24 mouse cellular contexts compared by ENCODE assay signal in genomic region chr13:114466269-114466919, GRCm38 (mm10). TPM values are rescaled to one million over a fixed set of nuclear protein-coding genes. Genes with fewer than 3 reads are reported as not detected.
DNase-seq lines count a peak whose midpoint lies in the region; ATAC-seq and TF ChIP-seq lines count a peak whose summit lies in the region.
"Had no signal": no experiment of that assay in that cellular context is flagged by ENCODE, and none has a peak within 500 bp of the region (broad histone marks: within the 10 kb centered on the region; RNA-seq: fewer than 3 reads in every experiment).

No protein-coding gene starts in this region.

- peak overlapping the region; percentile 46 for H3K27ac ChIP-seq in liver, postnatal 0 days (ENCODE audit: low read depth)
- H3K27ac ChIP-seq in liver, embryonic 11.5 days (ENCODE audit: low read depth, low read length), result no peak overlapping the region
- H3K27ac ChIP-seq: embryonic facial prominence, embryonic 10.5 days; embryonic facial prominence, embryonic 12.5 days; forebrain, embryonic 13.5 days; forebrain, embryonic 15.5 days had no signal

- H3K27me3 ChIP-seq in liver, postnatal 0 days (ENCODE audit: insufficient read depth, low read length), result no peaks in the 10 kb centered on the region
- H3K27me3 ChIP-seq in liver, embryonic 11.5 days (replicated peaks; ENCODE audit: control insufficient read depth, insufficient read depth, low read length), result peaks cover 5% of the 10 kb centered on the region
- H3K27me3 ChIP-seq: CH12.LX; embryonic facial prominence, embryonic 12.5 days; forebrain, embryonic 15.5 days; Patski had no signal

- WGBS in liver, postnatal 0 days (ENCODE audit: insufficient replicate concordance), result 75% methylated on average over 6 of the region's 6 CpGs
- 84% methylated on average over 6 of the region's 6 CpGs for WGBS in liver, embryonic 11.5 days

- H3K9ac ChIP-seq in liver, postnatal 0 days (replicated peaks), result no peak overlapping the region
- H3K9ac ChIP-seq in liver, embryonic 11.5 days (ENCODE audit: low read depth, low read length), result no peak overlapping the region
- H3K9ac ChIP-seq: embryonic facial prominence, embryonic 12.5 days; forebrain, embryonic 13.5 days; forebrain, embryonic 15.5 days had no signal

- H3K4me2 ChIP-seq in liver, postnatal 0 days (ENCODE audit: low read depth, low read length), result no peak overlapping the region
- H3K4me2 ChIP-seq in liver, embryonic 11.5 days, result no peak overlapping the region
- H3K4me2 ChIP-seq: embryonic facial prominence, embryonic 12.5 days; forebrain, embryonic 13.5 days; forebrain, embryonic 15.5 days had no signal

- no peaks in the 10 kb centered on the region for H3K9me3 ChIP-seq in liver, postnatal 0 days (ENCODE audit: low read length)
- H3K9me3 ChIP-seq in liver, embryonic 11.5 days (ENCODE audit: control insufficient read depth, low read length), result no peaks in the 10 kb centered on the region
- H3K9me3 ChIP-seq: embryonic facial prominence, embryonic 10.5 days; embryonic facial prominence, embryonic 12.5 days; forebrain, embryonic 13.5 days; forebrain, embryonic 15.5 days; G1E had no signal

- no peak overlapping the region for H3K4me3 ChIP-seq in liver, postnatal 0 days (ENCODE audit: low read depth, low read length)
- no peak overlapping the region for H3K4me3 ChIP-seq in liver, embryonic 11.5 days (ENCODE audit: low read depth, low read length)
- H3K4me3 ChIP-seq: embryonic facial prominence, embryonic 10.5 days; embryonic facial prominence, embryonic 12.5 days; forebrain, embryonic 13.5 days; forebrain, embryonic 15.5 days had no signal

- no peak for TF ChIP-seq EP300 in liver, postnatal 0 days (IDR thresholded peaks at IDR 0.05; ENCODE audit: low read depth)

- peak; percentile 37; the same call in 1 of the 2 replicates for ATAC-seq in liver, postnatal 0 days
- no peak for ATAC-seq in liver, embryonic 11.5 days (replicated peaks; ENCODE audit: low FRiP score)
- ATAC-seq in granulocyte monocyte progenitor cell, adult 5-6 weeks (replicated peaks; ENCODE audit: poor library complexity, severe bottlenecking), result peak; percentile 76
- ATAC-seq in megakaryocyte progenitor cell, adult 5-6 weeks (replicated peaks; ENCODE audit: poor library complexity), result peak; percentile 76
- ATAC-seq: activated CD4-positive, CD25-positive, alpha-beta regulatory T cell, adult 4 months; CD4-positive, CD25-positive, alpha-beta regulatory T cell, adult 4 months; forebrain, embryonic 13.5 days; forebrain, embryonic 15.5 days; Patski had no signal

- no peak for TF ChIP-seq CTCF in liver, postnatal 0 days (IDR thresholded peaks at IDR 0.05; ENCODE audit: low read depth)

- no peaks in the 10 kb centered on the region for H3K36me3 ChIP-seq in liver, postnatal 0 days (replicated peaks; ENCODE audit: insufficient read depth, low read length)
- no peaks in the 10 kb centered on the region for H3K36me3 ChIP-seq in liver, embryonic 11.5 days (ENCODE audit: control insufficient read depth, insufficient read depth, low read length)
- H3K36me3 ChIP-seq: embryonic facial prominence, embryonic 10.5 days; embryonic facial prominence, embryonic 12.5 days; forebrain, embryonic 15.5 days; G1E had no signal

- no peak for DNase-seq in liver, postnatal 0 days
- no peak for DNase-seq in liver, embryonic 11.5 days (ENCODE audit: low spot score)
- no peak for DNase-seq in ovary, postnatal 10 days (ENCODE audit: low spot score)
- DNase-seq in kidney, postnatal 25 days, result no peak
- DNase-seq: adrenal gland, adult 8-10 months; adrenal gland, postnatal 14 days; adrenal gland, postnatal 36 days; B cell, adult 2 months; cerebellum, adult 11-12 months; cerebellum, adult 2 months; cerebellum, adult 9-10 months; cerebellum, postnatal 10 days; cerebellum, postnatal 25 days had no signal

- peaks cover 5% of the 10 kb centered on the region; the same call in 1 of the 2 replicates for H3K4me1 ChIP-seq in liver, postnatal 0 days (ENCODE audit: insufficient read depth)
- H3K4me1 ChIP-seq in liver, embryonic 11.5 days (replicated peaks; ENCODE audit: control insufficient read depth, insufficient read depth, low read length), result no peaks in the 10 kb centered on the region
- H3K4me1 ChIP-seq: embryonic facial prominence, embryonic 10.5 days; embryonic facial prominence, embryonic 12.5 days; forebrain, embryonic 13.5 days; forebrain, embryonic 15.5 days had no signal

RNA-seq across cellular contexts. Expression of gene Fst, which starts 7.6 kb away (rescaled TPM):
- 6.4 and 9.2 TPM in 2 replicates for polyA plus RNA-seq in liver, postnatal 0 days (2015; fragmentation: Nextera tagmentation; extraction: Ambion mirVana)
- polyA plus RNA-seq in liver, embryonic 11.5 days (2014; fragmentation: Nextera tagmentation; extraction: Ambion mirVana), result 16.5 and 19.5 TPM in 2 replicates
- total RNA-seq in granulocyte monocyte progenitor cell, adult 5-6 weeks (2014; fragmentation: Nextera tagmentation), result not detected in 2 replicates
- total RNA-seq in granulocyte monocyte progenitor cell, adult 5-6 weeks (2017), result not detected in 2 replicates
- 0.07 and 0.46 TPM in 2 replicates for total RNA-seq in megakaryocyte progenitor cell, adult 5-6 weeks (2015)
- 0.04 TPM in 1 of 2 replicates, not detected in the other for total RNA-seq in megakaryocyte progenitor cell, adult 5-6 weeks (2017)
- total RNA-seq: CH12.LX had no signal
- polyA plus RNA-seq: G1E had no signal
